Mouse (Mus musculus) natural killer cell, adult 2 months (primary cell): ENCODE results near the gene Clmp.
"Not testable (repeated sequence)": the region's sequence is repeated elsewhere in the genome, so short reads cannot be mapped to it uniquely, and the experiment has no call there.

ENCODE experiments used
- DNase-seq, 2 experiments: peaks; one replicate each; pipeline ENCODE4 v3.0.0; 2022; ENCODE audit warnings: low spot score in 2 of 2

The Clmp gene

GRCm38 (mm10) chr9:40776044-40776443, 90.3 kb downstream of the Clmp start:
- no peak for DNase-seq

DNA sequence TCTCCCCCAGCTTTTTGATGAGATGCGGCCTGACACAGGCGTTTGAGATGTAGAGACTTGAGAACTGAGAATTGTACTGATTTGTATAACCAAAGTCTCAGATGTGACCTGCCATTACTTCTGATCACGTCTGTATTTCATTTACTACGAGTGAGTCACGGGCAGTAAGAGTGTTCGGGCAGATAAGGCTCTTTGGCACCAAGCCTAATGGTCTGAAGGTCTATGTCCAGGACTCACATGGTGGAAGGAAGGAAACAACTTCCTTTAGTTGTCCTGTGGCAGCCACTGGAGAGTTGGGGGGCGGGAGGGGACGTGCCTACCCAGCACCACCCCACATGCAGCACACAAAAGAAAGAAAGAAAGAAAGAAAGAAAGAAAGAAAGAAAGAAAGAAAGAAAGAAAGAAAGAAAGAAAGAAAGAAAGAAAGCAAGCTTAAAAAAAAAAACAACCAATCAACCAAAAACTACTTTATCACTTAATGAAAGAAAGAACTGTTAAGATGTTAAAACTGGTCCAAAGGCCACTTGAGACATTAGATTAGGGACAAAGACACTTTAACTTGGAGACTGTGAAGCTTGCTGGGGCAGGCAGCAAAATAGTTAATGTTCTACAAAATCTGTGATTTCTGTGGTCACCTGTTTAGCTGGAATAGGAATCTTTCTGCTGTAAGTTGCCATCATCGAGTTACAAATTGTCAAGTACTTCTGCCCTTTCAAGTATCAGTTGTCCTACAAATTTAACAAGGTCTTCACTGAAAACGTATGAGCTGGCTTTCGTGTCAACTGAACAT, 90.9 kb downstream of the Clmp start:
- no peak for DNase-seq

DNA sequence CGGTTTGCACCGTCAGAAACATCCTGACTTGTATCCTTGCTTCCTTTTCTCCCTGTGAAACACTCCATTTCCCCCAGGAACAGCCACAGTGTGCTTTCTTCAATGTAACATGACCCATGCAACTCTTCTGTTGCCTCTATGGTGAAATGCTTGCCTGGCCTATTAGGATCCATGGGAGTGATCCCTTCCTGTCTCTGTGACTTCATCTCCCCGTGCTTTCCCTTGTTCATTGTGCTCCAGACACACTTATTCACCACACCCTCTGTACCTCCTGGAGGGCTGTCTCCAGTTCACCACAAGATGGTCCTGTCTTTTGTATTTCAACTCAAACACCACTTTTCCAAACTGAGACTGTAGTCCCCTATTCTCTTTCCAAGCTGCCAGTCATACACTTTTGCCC, 94.3 kb downstream of the Clmp start:
- no peak for DNase-seq

DNA sequence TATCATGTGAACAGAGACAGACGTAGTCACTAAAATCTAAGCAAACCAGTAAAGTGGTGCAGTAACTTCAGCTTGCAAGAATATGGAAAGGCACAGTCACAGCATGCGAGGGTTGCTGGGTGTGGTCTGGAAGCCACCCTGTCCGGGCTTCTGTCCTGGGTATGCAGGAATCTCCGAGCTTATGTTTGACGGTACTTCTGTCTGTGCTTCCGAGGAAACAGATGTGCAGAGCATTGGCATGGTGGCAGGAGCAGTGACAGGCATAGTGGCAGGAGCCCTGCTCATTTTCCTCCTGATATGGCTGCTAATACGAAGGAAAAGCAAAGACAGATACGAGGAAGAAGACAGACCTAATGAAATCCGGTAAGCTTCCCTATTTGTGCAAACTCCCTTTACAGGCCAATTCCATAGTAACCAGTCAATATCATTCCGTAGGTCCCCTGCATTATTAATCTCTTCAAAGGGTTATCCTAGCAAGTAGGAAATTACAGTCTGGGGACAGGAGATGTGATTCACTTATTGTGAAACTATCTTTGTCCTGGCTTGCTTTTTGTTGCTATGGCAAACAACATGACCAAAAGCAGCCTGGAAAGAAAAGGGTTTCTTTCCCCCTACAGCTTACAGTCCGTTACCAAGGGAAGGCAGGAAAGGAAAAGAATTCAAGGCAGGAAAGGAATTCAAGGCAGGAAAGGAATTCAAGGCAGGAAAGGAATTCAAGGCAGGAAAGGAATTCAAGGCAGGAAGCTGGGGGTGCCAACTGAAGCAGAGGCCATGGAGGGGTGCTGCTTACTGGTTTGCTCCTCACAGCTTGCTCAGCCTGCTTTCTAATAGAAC, 95.3 kb downstream of the Clmp start:
- DNase-seq = no peak

DNA sequence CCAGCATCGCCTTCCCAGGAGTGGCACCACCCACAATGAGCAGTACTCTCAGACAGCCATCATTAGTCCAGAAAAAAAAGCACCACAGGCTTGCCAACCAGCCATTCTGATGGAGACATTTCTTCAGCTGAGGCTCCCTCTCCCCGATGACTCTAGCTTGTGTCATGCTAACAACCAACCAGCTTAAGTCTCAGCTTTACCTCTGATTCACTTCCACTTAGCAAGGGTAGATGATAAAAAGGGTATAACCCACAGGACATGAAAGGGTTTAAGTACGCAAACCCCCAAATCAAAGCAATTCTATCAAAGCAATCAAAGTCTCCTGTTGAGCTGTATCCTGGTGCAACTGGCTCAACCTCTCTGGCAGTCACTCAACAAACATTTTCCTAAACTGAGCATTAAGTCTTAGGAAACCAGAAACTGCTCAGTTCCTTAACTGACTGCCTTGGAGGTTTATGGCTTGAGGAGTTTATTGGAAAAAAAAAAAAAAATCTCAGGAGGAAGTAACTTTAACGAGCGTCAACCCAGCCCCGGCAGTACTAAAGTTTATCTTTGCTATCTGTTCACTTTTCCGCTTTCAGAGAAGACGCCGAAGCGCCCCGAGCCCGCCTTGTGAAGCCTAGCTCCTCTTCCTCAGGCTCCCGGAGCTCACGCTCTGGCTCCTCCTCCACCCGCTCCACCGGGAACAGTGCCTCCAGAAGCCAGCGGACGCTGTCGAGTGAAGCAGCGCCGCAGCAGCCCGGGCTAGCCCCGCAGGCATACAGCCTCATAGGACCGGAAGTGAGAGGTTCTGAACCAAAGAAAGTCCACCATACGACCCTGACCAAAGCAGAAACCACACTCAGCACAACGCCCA, 96.2 kb downstream of the Clmp start:
- peak; percentile 14 to 39 for DNase-seq

- peak; percentile 49 to 78 for DNase-seq
Observed at GRCm38 (mm10) chr9:40783641-40784373, 98.0 kb downstream of the Clmp start.

- DNase-seq = no peak
Observed at GRCm38 (mm10) chr9:40784374-40784967, 98.7 kb downstream of the Clmp start.

- no peak for DNase-seq
Observed at GRCm38 (mm10) chr9:40785452-40785851, 99.7 kb downstream of the Clmp start.

- DNase-seq = not testable (repeated sequence)
Observed at GRCm38 (mm10) chr9:40786820-40787219, 101.1 kb downstream of the Clmp start.

DNA sequence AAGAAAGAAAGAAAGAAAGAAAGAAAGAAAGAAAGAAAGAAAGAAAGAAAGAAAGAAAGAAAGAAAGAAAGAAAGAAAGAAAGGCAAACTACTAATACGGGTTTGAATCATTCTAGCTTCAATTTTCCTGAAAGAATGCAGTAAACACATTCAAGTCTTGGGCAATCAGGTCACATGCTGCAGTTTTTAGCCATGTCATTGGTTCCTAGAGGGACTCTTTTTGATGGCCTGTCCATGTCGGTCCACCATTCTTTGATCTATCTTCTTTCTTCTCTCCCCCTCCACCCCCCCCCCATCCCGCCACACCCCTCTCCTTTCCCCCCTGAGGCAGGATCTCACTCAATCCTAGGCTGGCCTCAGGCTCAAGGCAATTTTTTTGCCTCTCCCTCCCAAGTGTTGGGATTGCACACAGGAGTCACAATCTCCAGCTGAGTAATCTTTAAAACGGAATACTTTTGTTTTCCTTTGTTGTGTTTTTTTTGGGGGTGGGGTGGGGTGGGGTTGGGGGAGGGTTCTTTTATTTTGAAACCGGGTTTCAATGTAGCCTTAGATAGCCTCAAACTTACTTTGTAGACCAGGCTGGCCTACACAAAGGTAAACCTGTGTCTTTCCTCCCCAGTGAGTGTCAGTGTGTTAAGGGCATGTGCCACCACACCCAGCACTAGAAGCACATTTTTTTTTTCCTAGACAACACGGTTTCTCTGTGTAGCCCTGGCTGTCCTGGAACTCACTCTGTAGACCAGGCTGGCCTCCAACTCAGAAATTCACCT, 106.3 kb downstream of the Clmp start:
- DNase-seq = no peak

DNA sequence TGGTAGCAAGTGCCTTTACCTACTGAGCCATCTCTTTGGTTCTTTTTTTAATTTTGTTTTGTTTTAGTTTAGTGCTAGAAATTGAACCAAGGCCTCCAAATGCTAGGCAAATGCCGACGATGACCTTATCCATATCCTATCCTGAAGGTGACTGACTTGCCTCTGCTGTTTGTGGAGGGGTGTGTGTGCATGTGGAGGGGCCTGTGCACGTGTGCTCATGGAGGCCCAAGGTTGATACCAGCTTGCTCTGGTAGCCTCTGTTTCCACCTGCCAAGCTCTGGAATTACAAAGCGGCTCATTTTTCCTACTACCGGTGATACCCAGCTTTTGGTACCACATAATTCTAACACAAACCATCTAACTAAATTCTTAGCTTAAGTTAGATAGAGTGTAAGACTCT, 107.8 kb downstream of the Clmp start:
- DNase-seq = no peak

DNA sequence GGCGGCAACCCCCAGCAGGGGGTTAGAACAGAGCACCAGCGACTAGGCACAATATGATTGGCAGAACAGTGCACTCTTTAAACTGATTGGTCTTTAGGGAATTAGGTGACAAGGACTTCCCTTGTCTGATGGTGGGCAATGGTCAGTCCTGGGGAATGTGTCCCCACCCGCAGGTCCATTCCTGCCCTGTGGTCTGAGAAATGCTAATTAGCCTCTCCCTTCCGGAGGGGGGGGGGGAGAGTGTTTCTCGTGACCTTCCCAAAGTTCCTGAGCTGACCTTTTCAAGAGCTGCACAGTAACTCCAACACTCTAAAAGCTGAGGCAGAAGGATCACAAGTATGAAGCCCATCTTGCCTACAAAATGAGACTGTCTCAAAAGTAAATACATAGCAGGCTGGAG, 108.5 kb downstream of the Clmp start:
- DNase-seq = no peak

DNA sequence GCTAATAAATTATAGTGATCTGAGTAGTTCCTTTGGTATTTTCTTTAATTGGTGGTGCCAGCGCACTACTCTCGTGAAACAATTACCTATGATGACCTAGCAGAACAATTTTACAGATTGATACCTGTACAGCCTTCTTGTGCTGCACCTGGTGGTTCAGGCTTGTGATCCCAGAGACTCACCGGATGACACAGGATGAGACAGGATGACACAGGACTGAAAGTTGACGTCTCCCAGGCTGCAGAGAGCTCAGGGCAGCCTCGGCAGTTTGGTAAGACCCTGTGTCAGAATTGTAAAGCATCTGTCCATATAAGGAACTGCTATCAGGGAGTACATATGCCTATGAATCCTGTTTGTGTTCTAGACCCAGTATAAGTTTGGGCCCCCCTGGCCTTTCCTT, 109.2 kb downstream of the Clmp start:
- no peak for DNase-seq

- no peak for DNase-seq
Observed at GRCm38 (mm10) chr9:40795562-40795961, 109.8 kb downstream of the Clmp start.

DNA sequence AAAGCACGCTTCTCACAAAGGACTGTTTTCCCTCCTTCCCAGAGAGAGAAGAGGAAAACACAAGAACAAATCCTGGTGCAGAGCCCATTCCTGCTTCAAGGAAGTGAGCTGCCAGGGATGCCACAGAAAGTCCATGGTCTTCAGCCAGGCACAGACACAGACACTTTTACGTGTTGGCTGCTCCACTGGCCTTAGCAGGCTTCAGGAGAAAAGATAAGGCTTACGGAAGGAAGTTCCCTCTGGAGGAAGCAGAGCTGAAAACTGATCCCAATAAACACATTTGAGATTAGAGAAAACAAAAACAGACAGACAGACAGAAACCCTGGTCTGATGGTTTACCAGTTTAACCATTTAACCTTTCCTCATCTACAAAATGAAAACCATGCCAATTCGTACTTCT, 110.3 kb downstream of the Clmp start:
- no peak for DNase-seq

DNA sequence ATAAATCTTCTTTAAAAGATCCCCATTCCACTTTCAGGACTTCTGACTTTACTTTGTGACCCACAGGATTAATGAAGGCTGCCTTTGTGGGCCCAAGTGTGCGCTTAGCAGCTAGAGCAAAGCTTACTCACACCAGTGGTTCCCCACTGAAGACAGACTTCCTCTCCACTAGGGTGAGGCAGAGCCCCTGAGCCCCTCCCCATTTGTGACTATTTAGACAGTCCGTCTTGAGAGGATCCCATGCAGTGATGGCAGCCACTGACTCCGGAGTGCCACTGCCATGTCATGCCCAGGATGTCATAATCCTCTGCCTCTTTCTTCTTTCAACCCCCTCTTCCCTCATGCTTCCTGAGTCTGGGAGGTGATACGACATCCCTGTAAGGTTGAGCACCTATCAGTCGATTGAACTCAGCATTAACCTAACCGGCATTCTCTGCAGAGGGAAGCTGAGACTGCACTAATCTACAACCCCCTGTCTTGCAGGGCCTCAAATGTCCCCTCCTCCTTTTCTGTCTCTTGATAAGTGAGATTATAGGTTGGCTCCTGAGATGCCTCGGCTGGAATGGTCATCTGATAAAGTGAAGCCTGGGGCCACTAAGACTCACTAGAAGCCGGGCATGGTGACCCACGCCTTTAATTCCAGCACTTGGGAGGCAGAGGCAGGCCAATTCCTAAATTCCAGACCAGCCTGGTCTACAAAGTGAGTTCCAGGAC, 112.6 kb downstream of the Clmp start:
- no peak for DNase-seq

DNA sequence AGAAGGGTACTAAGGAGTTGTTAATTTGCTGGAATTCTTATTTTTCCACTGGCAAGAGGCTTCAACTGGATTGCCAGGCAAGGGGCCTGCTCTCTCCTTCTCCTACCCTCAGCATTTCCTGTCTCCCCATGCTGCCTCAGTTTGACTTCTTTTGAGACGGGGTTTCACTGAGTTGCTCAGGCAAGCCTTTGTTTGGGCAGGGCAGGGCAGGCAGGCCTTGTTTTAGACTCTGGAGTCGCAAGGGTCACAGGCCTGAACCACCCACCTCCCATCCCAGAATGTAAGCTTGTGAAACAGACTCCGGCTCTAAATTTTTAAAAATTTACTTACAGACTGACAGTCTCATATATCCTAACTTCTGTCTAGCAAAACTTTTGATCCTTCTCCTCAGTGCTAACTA, 113.3 kb downstream of the Clmp start:
- no peak for DNase-seq

- DNase-seq = peak; percentile 70 to 71
Observed at GRCm38 (mm10) chr9:40799837-40800501, 114.2 kb downstream of the Clmp start.
